Mouse (Mus musculus) lung, adult 2 months (tissue): Measurements from ENCODE around the gene Tlcd1. TPM values are rescaled to one million over a fixed set of nuclear protein-coding genes. Genes with fewer than 3 reads are reported as not detected.
"Not testable (repeated sequence)": the region's sequence is repeated elsewhere in the genome, so short reads cannot be mapped to it uniquely, and the experiment has no call there.

Experiments
- DNase-seq: peaks from one replicate; pipeline ENCODE4 v3.0.0; 2022
- H3K4me1 ChIP-seq: fragments of 200-500 bp; 2 replicates; pipeline ENCODE4 v1.6.1; 2011; ENCODE audit warnings: low read length; ENCODE audit not compliant: control insufficient read depth, insufficient read depth
- H3K4me3 ChIP-seq: fragments of 200-500 bp; replicated peaks from 2 replicates; pipeline ENCODE3; 2011; ENCODE audit warnings: low read depth, mild to moderate bottlenecking, control low read depth, low read length; ENCODE audit errors: extremely low read depth
- CTCF ChIP-seq: fragments of 200-500 bp; IDR thresholded peaks from 2 replicates; pipeline ENCODE4 v1.5.1; 2011; ENCODE audit warnings: mild to moderate bottlenecking, low read length, control low read depth; ENCODE audit not compliant: insufficient read depth
- POLR2A ChIP-seq: fragments of 200-500 bp; IDR thresholded peaks from 2 replicates; pipeline ENCODE4 v1.6.1; 2011; ENCODE audit warnings: low read depth, mild to moderate bottlenecking, control low read depth, low read length, borderline replicate concordance; ENCODE audit errors: extremely low read depth
- WGBS: fragments of 180-500 bp; shearing (Covaris S2); methylation state at CpG from one replicate; pipeline ENCODE4 v1.1.7; 2018; 5-methylcytosine and 5-hydroxymethylcytosine counted together
- polyA plus RNA-seq: library from polyadenylated mRNA; depleted of rRNA; stranded (reverse); fragments of >200 nt; gene quantifications from 2 replicates; pipeline ENCODE4 v1.2.3, GENCODE M21; 2012; rRNA removed

Gene Tlcd1
- 38.0 and 44.2 TPM in 2 replicates for polyA plus RNA-seq

GRCm38 (mm10) chr11:78176402-78176862 is at the start of gene Tlcd1, which contains the start of gene Nek8:
Tlcd1 (plus strand) TSS chr11:78176711.
Nek8 (minus strand) TSS chr11:78176675.
- Histone ChIP-seq H3K4me1 (peaks cover 3% of the 10 kb centered on the region; the same call in 1 of the 2 replicates), H3K4me3 (peak within 1 kb of the TSS; percentile 96)
- peak; percentile 96 for DNase-seq
- TF ChIP-seq POLR2A = peak; percentile 50; the same call in 1 of the 2 replicates
- no peak for TF ChIP-seq CTCF
- under 1% methylated on average over 32 of the region's 32 CpGs for WGBS

DNA sequence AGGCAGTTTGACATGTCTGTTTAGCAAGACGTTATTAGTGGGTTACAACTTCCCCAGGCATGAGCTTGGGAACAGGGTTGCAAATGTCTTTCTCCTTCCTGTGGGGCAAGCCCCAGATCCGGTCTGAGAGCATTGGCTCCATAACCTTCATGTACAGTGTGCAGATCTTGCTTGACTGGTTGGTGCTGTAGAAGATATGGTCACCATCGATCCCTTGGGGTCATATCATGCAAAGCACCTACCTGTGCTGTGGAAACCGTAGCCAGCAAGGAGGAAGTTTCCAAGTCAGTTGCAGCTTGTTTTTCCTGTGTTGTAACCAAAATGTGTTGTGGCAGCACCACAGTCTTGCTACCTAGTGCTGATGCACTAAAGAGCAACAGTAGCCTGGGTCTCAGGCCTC is 49.8 kb upstream of the Tlcd1 start:
- no peak for DNase-seq
- 63% methylated on average over 4 of the region's 4 CpGs for WGBS
- H3K4me1 ChIP-seq = peaks cover 26% of the 10 kb centered on the region
- TF ChIP-seq POLR2A = no peak
- TF ChIP-seq CTCF = no peak
- H3K4me3 ChIP-seq = no peak overlapping the region

- DNase-seq = no peak
- TF ChIP-seq POLR2A = no peak
- WGBS = 70% methylated on average over 8 of the region's 8 CpGs
- H3K4me1 ChIP-seq = peaks cover 14% of the 10 kb centered on the region
- no peak overlapping the region for H3K4me3 ChIP-seq
These were observed 47.1 kb upstream of the Tlcd1 start for GRCm38 (mm10) chr11:78129458-78129857.

DNA sequence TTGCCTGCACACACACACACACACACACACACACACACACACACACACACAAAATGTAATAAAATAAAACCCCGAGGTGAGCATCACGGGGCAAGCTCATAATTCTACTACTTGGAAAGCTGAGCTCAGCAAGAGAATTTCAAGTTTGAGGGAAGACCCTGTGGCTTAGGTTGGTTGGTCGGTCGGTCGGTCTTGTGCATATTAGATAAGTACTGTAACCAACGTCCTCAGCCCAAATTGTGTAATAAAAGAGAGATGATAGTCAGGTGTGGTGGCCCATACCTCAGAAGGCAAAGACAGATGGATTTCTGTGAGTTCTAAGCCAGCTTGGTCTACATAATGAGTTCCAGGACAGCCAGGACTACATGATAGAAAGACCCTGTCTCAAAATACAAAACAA is 42.6 kb upstream of the Tlcd1 start:
- Histone ChIP-seq H3K4me3 (no peak overlapping the region), H3K4me1 (peaks cover 2% of the 10 kb centered on the region; the same call in 1 of the 2 replicates)
- WGBS = 89% methylated on average over 6 of the region's 6 CpGs
- no peak for TF ChIP-seq POLR2A
- TF ChIP-seq CTCF = no peak
- DNase-seq = no peak

- no peak overlapping the region for H3K4me3 ChIP-seq
These were observed 42.2 kb upstream of the Tlcd1 start for GRCm38 (mm10) chr11:78134344-78134743.

DNA sequence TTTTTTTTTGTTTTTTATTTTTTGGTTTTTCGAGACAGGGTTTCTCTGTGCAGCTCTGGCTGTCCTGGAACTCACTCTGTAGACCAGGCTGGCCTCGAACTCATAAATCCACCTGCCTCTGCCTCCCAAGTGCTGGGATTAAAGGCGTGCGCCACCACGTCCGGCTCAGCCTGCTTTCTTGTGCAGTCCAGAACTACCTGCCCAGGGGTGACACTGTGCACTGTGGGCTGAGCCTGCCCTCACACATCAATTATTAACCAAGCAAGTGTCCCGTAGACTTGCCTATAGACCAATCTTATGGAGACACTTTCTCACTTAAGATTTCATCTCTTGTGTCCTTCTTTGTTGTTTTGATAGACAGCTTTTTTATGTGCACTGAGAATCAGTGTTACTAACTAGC is 41.2 kb upstream of the Tlcd1 start:
- DNase-seq, H3K4me3 ChIP-seq, H3K4me1 ChIP-seq: not testable (repeated sequence)
- WGBS = 77% methylated on average over 7 of the region's 7 CpGs

More at GRCm38 (mm10) chr11:78134344-78134743, 42.2 kb upstream of the Tlcd1 start:
- TF ChIP-seq POLR2A (no peak), CTCF (no peak)
- DNase-seq = no peak
- H3K4me1 ChIP-seq = peaks cover 2% of the 10 kb centered on the region; the same call in 1 of the 2 replicates
- WGBS = 53% methylated on average over 3 of the region's 3 CpGs

GRCm38 (mm10) chr11:78136132-78136531 is 40.4 kb upstream of the Tlcd1 start:
- WGBS = 44% methylated on average over 1 of the region's 1 CpGs
- no peak overlapping the region for H3K4me3 ChIP-seq
- peaks cover 2% of the 10 kb centered on the region; the same call in 1 of the 2 replicates for H3K4me1 ChIP-seq
- TF ChIP-seq POLR2A (no peak), CTCF (no peak)
- DNase-seq = no peak

- no peak for TF ChIP-seq CTCF
- no peak overlapping the region for H3K4me3 ChIP-seq
- no peak for DNase-seq
- 66% methylated on average over 4 of the region's 4 CpGs for WGBS
- peaks cover 2% of the 10 kb centered on the region; the same call in 1 of the 2 replicates for H3K4me1 ChIP-seq
These were observed 38.9 kb upstream of the Tlcd1 start for GRCm38 (mm10) chr11:78137584-78137983.

GRCm38 (mm10) chr11:78138023-78138422 is 38.5 kb upstream of the Tlcd1 start:
- WGBS = 87% methylated on average over 3 of the region's 3 CpGs
- H3K4me3 ChIP-seq = no peak overlapping the region

DNA sequence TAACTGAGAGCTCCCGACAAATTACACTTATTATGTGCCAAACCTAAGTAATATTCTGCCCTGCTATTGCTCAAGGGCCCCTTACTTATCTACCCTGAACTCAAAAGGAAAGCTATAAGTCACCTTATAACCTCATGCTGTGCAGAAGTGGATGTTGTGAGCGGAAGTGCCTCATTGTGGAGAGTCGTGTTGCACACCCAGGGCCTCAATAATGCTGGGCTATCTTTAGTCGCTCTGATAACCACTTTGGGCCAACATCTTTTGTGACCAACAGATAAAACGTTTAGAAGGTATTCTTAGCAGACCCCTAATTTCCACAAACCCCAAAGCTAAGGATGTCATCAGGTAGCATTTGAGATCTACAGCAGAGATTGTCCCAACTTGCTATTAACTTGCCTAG is 35.8 kb upstream of the Tlcd1 start:
- WGBS = 69% methylated on average over 5 of the region's 5 CpGs
- no peak for TF ChIP-seq CTCF
- no peak for TF ChIP-seq POLR2A
- Histone ChIP-seq H3K4me1 (peaks cover 2% of the 10 kb centered on the region; the same call in 1 of the 2 replicates), H3K4me3 (no peak overlapping the region)
- DNase-seq = no peak

More at GRCm38 (mm10) chr11:78138023-78138422, 38.5 kb upstream of the Tlcd1 start:
- TF ChIP-seq POLR2A (no peak), CTCF (no peak)
- H3K4me1 ChIP-seq = peaks cover 2% of the 10 kb centered on the region; the same call in 1 of the 2 replicates
- no peak for DNase-seq

GRCm38 (mm10) chr11:78143520-78143919 is 33.0 kb upstream of the Tlcd1 start:
- H3K4me1 ChIP-seq = no peaks in the 10 kb centered on the region
- 93% methylated on average over 2 of the region's 2 CpGs for WGBS
- DNase-seq = no peak

More at GRCm38 (mm10) chr11:78143520-78143919, 33.0 kb upstream of the Tlcd1 start:
- TF ChIP-seq CTCF = no peak
- TF ChIP-seq POLR2A = no peak
- no peak overlapping the region for H3K4me3 ChIP-seq
